8 mouse cellular contexts compared by ENCODE assay signal in the genomic region with DNA sequence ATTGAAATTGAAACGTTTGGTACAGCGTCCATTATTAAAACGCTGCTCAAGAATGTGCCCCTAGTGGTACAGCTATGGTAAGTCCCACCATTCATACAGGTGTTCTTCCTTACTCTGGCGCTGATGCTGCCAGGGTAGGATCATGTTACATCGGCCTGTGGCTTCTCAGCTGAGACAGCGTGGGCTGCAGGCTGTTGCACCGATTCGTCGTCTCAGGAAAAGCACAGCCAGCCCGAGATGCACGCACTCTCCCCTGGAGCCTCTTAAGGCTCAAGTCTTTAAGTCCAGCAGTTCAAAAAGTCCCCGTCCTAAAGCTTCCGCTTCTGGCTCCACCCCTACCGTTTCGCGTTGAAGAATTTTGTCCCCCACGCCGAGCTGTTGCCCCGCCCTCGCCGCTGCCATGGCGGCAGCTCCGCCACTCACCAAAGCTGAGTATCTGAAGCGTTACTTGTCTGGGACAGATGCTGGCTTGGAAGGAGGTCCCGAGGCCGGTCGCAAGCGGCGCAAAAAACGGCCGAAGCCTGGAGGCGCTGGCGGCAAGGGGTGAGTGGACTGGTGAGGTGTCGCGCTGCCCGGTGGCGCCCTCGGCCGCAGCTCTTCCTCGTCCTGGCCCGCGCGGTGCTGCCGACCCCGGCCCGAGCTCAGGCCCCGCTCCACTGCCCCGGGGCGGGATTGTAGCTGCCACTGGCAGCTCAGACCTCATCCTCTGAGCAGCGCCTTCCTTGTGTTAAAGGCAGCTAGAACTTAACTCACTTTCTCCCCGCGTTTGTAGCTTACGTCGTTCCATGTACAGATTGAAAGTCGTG. TPM values are rescaled to one million over a fixed set of nuclear protein-coding genes. Genes with fewer than 3 reads are reported as not detected.
DNase-seq lines count a peak whose midpoint lies in the region; ATAC-seq lines count a peak whose summit lies in the region.

Gene Bud13 (plus strand): TSS at position 378 of the 806 bp plus-strand sequence.

- peaks cover 5% of the 10 kb centered on the region for H3K4me1 ChIP-seq in intestine, embryonic 14.5 days (replicated peaks; ENCODE audit: control insufficient read depth, insufficient read depth, low read length)

- DNase-seq in adrenal gland, adult 18-20 months (ENCODE audit: low spot score in 2 of 2) = peak; percentile 98 to 99
- DNase-seq in embryo, embryonic 11 days = peak; percentile 94
- DNase-seq in gastrocnemius, postnatal 25 days = peak; percentile 90
- peak; percentile 99 for DNase-seq in intestine, embryonic 14.5 days (ENCODE audit: low spot score)
- DNase-seq in left cerebral cortex, postnatal 14 days (ENCODE audit: low spot score in 2 of 2) = peak; percentile 91 to 94
- peak; percentile 89 for DNase-seq in mesoderm, embryonic 11.5 days (ENCODE audit: low read depth, low spot score)
- peak; percentile 81 to 86 for DNase-seq in right cerebral cortex, postnatal 36 days (ENCODE audit: low spot score in 2 of 2)
- DNase-seq in yolk sac, embryonic 10.5 days (ENCODE audit: low spot score) = peak; percentile 94

- no peaks in the 10 kb centered on the region for H3K27me3 ChIP-seq in intestine, embryonic 14.5 days (replicated peaks; ENCODE audit: control insufficient read depth, insufficient read depth, low read length)

- peaks cover 56% of the 10 kb centered on the region for H3K36me3 ChIP-seq in intestine, embryonic 14.5 days (ENCODE audit: control insufficient read depth, insufficient read depth, low read length)

- peak; percentile 92 for ATAC-seq in intestine, embryonic 14.5 days (replicated peaks; ENCODE audit: low FRiP score, low TSS enrichment, low read depth)

- intact Hi-C loops in left cerebral cortex, postnatal 14 days (cut with DNase I) = no loop called here

- WGBS in intestine, embryonic 14.5 days = under 1% methylated on average over 55 of the region's 55 CpGs

- H3K27ac ChIP-seq in intestine, embryonic 14.5 days (ENCODE audit: low read depth) = peak within 1 kb of the TSS; percentile 75

- no peaks in the 10 kb centered on the region for H3K9me3 ChIP-seq in intestine, embryonic 14.5 days (ENCODE audit: control insufficient read depth, low read length)

- peak within 1 kb of the TSS; percentile 61 for H3K4me2 ChIP-seq in intestine, embryonic 14.5 days (ENCODE audit: low read length)

- H3K4me3 ChIP-seq in intestine, embryonic 14.5 days (ENCODE audit: low read depth, low read length) = peak within 1 kb of the TSS; percentile 64

- H3K9ac ChIP-seq in intestine, embryonic 14.5 days (ENCODE audit: low read length) = peak within 1 kb of the TSS; percentile 69

RNA-seq across cellular contexts. Expression of gene Bud13, which starts in this region (rescaled TPM):
- total RNA-seq in adrenal gland, adult 18-20 months (2021) = 10 to 100 TPM in 1 of 2 experiments, 1 to 10 TPM in 1; 9.6 to 11.1 TPM
- 1 to 10 TPM; 5.6 to 8.4 TPM for total RNA-seq in gastrocnemius, postnatal 25 days (2021)
- polyA plus RNA-seq in intestine, embryonic 14.5 days (2014; fragmentation: Nextera tagmentation; extraction: Ambion mirVana) = 25.1 and 25.2 TPM in 2 replicates
- 10 to 100 TPM in 1 of 2 experiments, 1 to 10 TPM in 1; 9.4 to 11.3 TPM for total RNA-seq in left cerebral cortex, postnatal 14 days (2021)

Comparison
In these comparisons a context has a peak if more than half of its experiments do, and no peak if none do; other contexts are left out.
1. Peak in every context shown above with its lines: DNase-seq, ATAC-seq, H3K4me3 ChIP-seq and H3K27ac ChIP-seq.